Mouse (Mus musculus) bone marrow, adult 2 months (tissue): ENCODE results near the gene Bptf.

Source experiments
- CTCF ChIP-seq: fragments of 200-500 bp; IDR thresholded peaks from 2 replicates; pipeline ENCODE4 v1.5.1; 2011; ENCODE audit warnings: low read length, control low read depth; ENCODE audit not compliant: control insufficient read depth, insufficient read depth
- POLR2A ChIP-seq: fragments of 200-500 bp; IDR thresholded peaks from 2 replicates; pipeline ENCODE4 v1.6.1; 2011; ENCODE audit warnings: low read depth, mild to moderate bottlenecking, control low read depth, low read length, borderline replicate concordance; ENCODE audit not compliant: control insufficient read depth

DNA sequence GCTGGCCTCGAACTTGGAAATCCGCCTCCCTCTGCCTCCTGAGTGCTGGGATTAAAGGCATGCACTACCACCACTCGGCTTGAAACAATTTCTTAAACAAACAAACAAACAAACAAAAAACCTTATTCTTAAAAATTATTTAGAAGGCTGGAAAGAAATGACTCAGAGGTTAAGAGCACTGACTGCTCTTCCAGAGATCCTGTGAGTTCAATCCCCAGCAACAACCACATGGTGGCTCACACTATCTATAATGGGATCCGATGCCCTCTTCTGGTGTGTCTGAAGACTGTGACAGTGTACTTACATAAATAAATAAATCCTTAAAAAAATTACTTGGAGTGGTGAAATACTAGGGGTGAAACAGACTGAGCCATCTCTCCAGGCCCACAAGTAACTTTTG is 29.3 kb upstream of the Bptf start:
- TF ChIP-seq POLR2A: no peak
- TF ChIP-seq CTCF: no peak
